Mouse (Mus musculus) bone marrow macrophage, adult 2 months (primary cell): ENCODE results near the gene Gm20388.

Experiments used
- CTCF ChIP-seq: IDR thresholded peaks from 2 replicates; pipeline ENCODE4 v1.5.1; 2012; ENCODE audit warnings: low read depth, mild to moderate bottlenecking, low read length, moderate library complexity
- POLR2A ChIP-seq: IDR thresholded peaks from 2 replicates; pipeline ENCODE4 v1.6.1; 2012; ENCODE audit warnings: mild to moderate bottlenecking, low read depth, low read length, borderline replicate concordance

- TF ChIP-seq CTCF, result no peak
- no peak for TF ChIP-seq POLR2A
Measured at GRCm38 (mm10) chr8:120979210-120979609, 1068.6 kb downstream of the Gm20388 start.
